Mouse (Mus musculus) ES-CJ7 (cell line): ENCODE results near the gene Dkk3.
"Not testable (repeated sequence)": the region's sequence is repeated elsewhere in the genome, so short reads cannot be mapped to it uniquely, and the experiment has no call there.

Experiments used
- DNase-seq: peaks from one replicate; pipeline ENCODE4 v3.0.0; 2011; ENCODE audit warnings: low read depth, low spot score

Gene Dkk3

DNA sequence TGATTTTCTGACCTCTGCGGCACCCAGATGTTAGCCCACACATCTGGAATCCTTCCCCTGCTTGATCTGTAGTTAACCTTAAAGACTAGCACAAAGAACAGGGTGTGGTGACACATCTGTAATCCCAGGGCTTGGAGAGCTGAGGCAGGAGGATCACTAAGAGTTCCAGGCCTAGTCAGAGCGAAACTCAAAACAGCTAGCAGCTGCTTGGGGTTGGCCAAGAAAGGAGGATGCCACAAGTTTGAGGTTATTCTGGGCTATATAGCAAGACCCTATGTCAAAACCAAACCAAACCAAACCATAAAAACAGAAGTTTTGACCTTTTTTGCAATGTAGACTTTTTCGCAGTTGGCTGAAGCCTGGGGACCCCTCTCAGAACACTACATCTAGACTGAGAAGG is 28.2 kb downstream of the Dkk3 start:
- peak; percentile 24 for DNase-seq

DNA sequence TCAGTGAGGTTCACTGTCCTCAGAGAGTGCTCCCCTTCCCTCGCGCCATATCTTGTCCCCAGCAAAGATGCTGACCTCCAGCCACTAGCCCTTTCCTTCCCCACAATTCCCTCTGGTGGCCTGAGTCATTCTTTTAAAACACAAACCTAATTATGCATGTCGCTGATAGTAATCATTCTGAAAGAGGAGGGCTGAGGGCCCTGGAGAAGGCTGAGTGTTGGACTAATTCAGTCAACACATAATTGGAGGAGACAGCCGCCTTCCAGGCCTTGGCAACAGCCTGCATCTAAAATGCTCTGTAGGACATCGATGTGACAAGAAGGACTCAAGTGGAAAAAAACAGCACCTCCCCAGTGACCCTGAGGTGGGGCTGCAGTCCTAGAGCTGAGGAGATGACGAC is 29.0 kb downstream of the Dkk3 start:
- DNase-seq = no peak

DNA sequence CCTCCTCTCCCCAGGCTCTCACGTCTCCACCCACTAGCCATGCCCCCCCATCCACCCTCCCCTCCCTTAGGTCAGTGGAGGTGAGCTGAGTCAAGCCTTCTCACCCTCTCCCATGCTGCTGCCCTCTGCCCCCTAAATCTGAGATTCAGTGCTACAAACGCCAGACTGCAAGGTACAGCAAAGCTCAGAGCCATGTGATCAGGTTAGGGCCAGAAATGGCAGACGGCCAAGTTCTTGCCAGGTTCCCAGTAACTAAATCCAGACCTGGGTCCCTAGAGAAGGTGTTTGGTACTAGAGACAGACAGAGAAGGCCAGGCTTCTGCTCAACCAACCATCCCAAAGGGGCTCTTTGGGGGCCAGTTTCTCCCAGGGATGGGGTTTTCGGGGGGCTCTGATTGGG is 30.0 kb downstream of the Dkk3 start:
- no peak for DNase-seq

DNA sequence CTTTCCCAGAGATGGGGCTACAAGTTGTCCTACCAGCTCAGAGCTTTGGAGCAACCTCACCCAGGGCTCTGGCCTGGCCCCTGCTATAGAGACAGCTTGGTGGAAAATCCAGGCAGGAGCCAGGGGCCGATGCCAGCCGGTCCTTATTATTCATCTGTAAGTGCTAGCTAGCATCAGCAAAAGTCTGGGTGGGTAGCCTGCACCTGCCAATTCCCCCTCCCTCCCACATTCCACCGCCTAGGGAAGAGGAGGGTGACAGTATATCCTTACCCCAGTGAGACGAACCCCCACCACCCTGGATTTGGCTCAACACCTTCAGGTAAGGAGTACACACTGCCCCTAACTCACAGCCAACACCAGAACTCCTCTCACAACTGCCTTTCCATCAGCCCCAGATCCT is 30.9 kb downstream of the Dkk3 start:
- no peak for DNase-seq

DNA sequence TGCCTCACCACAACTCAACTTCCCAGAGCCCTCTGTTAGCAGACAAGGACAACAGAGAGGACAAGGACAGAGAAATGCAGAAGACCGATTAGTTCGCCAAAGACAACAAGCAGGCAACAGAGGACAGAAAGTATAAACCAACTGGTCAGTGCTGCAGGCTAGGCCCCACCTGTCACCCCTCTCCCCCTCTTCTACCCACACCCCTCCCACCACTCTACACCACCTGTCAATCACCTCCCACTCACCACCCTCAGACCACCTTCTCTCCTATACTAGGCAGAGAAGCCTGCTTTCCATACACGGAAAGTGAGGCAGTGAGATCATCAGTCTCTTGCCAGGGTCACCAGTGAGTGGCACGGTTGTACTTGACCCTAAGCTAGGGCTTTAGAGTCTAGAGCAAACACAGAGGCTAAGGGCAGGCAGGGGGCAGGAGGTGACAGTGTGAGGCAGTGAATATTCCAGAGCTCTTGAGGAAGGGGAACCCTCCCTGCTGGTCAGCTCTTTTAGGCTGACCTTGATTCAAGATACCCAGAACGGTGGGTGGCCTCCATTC is 31.7 kb downstream of the Dkk3 start:
- no peak for DNase-seq

DNA sequence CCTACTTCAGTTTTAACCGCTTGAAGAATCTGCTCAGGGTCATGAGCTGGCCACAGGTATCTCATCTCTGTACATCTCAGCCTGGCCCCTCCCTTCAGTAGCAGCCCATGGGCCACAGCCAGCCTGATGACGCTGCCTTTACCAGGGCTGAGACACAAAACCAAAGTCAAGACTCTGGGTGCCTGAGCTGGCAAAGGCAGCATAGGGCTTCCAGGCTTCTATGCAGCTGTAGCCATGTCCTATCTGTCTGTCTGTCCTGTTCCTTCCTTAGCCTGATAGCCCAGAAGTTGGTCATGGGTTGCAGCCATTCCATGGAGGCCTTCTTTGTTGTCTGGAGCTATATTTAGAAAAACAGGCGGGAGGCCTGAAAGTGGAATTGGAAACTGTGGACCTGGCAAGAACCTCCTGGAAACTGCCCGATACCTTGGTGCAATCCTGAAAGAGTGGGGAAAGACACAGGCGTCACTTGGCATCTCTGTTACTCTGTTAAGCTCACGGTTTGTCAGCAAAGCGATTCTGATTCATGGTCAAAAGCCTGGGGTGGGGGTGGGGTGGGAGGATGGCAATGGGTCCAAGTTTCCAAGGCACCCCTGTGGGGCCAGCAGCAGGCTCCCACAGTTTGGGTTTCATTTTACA is 33.1 kb downstream of the Dkk3 start:
- no peak for DNase-seq

DNA sequence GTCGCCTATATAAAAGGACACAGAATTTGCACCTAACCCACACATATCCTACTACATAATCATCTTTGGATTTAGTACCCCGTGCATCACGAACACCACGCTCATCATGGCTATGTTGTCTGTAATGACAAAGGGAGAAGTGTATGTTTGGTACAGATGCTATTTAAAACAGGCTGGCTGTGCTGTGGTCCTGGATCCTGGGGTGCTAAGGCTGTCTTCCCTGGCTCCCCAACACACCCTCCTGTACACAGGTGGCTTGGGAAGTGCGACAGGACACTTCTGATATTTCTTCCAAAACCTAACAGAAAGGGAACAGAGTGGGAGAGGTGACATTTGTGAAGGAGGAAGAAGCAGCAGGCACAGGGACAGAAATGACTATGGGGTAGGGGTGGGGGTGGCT is 35.2 kb downstream of the Dkk3 start:
- DNase-seq = no peak

DNA sequence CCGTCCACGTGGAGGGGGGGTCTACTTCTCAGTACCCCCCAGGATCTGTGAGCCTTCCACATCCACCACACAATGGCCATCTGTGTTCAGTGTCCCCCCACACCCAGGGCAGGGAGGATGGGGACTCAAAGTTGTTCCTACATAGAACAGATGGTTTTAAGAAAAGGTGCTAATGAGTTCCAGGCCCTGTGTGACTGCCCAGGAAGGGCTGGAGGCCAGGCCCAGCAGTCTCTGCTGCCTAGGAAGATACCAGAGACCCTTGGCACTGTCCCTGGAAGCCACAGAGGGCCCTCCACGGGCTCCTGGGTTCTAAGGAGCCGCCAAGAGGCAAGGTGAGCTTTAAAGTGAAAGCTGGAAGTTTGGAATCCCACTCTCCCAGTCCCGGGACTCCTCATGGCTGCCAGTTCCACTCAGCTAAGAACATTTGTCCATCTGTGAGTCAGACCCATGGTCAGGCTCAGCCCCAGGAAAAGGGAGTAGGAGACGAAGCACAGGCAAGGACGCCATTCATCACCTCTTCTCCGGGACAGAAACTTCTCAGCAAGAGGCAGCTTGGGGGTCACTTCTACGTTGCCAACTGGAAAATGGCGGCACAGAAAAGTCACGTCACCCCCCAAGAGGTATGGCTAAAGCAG is 36.9 kb downstream of the Dkk3 start:
- no peak for DNase-seq

DNA sequence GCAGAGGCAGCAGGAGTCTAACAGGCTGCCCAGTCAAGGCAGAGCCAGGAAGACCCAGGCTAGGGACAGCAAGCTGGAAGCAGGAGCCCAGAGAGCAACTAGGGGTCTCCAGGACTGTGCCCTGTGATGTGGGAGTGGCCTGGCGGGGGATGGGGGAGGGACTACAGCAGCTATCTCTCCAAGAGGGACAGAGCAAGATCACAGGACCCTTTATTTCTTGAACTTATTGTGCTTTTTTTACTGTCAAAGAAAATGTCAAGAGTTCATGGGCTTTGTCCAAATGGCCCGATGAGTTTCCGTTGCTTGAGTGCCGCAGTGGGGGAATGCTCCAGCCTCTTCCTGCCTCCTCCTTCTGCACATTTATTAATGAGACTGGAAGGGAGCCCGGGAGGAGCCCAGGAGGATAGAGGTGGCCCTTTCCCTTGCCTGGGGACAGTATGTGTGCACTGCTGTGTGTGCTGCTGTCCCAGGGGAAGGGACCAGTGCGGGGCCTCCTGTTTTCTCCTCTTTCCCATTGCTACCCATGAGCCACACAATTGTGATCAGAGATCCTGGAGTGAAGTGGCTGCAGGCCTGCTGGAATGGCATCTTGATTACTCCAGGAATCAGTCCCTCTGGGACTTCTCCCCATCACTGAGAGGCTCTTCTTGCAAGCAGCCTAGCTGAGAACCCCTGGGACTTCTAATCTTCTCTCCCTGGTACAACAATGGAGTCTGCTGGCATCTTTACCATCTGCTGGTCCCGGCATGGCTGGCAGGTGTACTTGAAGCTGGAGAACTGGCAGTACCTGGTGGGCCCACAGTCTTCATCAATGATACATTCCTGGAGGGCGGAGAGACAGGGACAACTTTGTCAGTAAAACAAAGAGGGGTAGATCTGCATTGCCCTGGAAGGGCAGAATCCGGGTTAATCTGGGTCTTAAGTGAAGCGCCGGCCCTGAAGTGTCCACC is 37.7 kb downstream of the Dkk3 start:
- no peak for DNase-seq

DNA sequence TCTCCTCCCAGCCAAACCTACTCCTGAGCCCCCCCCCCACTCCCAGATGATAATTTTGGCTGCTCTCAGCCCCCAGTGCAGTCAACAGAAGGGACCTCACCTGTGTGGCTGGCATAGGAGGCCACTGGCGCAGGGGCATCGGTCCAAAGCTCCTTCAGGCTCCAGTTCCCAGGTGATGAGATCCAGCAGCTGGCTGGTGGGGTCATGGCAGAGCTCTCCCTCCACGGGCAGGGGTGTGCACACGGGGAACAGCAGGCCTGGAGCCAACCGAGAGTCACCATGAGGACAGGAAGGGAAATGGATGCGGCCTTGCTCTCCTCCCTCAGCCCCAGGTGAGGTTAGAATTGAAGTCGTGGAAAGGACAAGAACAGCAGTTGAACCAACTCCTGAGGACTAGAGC is 39.6 kb downstream of the Dkk3 start:
- no peak for DNase-seq

DNA sequence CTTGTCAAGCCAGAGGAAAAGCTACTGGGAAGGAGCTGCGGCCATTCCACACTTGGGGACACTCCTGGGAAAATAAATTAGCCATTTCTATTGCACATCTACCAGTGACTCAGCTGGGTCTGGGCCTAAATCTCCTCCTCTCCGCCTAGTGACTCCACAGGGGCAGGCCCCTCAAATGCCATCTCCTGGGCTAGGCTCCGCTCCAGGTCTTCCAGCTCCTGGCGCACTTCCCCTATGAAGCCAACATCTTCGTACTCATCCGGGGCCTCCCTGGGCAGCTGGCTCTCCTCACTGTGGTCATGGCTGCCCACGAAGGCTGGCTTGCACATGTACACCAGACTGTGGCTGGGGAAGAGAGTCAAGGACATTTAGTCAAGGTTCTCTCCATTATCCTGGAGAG is 40.8 kb downstream of the Dkk3 start:
- no peak for DNase-seq

DNA sequence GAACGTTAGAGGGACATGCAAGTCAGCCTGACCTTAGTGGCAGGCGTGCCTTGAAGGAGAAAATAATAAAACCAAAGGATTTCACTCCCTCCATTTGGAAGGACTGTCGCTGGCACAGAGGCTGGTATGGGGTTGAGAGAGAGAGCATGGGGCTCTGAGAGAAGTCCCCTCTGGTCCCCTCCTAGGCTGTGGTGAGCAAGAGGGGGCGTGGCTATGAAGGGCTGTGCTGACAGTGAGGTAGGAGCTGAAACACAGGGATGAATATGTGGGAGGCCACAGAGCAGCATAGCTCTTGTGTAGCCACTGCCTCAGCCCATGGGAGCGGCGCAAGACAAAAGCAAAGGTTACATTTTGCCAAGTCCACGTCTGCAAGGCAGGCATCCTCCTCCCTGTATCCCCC is 41.4 kb downstream of the Dkk3 start:
- no peak for DNase-seq

DNA sequence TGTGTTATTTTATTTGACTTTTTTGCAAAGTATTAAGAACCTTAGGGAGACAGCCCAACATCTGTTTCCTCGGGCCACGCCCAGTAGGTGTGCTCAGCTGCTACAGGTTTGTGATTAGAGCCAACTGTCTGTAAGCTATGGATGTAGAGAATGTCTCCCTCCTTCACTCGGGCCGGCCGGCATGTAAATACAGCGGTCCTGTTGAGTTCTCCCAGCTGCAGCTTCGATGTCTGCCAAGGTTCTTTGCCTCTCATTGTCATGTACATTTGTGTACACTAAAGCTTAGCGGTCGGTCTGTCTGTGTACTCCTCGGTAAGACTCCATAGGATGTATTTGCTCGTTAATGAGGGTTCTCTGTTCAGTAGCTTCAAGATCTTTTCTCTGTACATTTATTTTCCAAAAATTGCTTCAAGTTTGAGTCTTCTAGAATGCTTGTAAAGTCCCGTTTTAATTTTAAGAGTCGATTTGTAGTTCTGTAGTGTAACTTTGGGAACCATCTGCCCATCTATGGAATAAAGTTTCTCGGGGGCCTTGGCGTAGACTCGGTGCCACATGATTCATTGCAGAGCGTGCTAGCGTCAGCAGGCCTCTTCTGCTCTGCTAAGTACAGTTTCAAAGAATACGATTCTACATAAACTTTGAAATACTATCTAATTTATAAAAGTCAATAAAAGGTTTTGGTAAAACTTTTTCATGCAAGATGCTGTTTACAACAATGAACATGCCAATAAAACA is 48.1 kb downstream of the Dkk3 start:
- DNase-seq = peak; percentile 66

DNA sequence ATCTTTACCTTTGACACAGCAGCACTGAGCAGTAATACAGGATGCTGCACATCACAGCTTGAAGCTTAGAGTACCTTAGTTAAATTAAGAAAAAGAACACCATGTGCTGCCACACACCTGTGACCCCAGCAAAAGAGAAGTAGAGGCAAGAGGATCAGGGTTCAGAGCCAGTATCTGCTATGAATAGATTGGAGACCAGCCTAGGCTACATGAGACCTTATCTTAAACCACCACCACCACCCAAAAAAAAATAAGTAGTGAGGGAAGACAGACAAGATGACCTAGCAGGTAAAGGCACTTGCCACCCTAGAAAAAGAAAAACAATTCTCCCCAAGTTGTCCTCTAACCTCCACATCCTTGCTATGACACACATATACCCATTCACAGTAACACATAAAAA is 50.1 kb downstream of the Dkk3 start:
- DNase-seq = no peak

DNA sequence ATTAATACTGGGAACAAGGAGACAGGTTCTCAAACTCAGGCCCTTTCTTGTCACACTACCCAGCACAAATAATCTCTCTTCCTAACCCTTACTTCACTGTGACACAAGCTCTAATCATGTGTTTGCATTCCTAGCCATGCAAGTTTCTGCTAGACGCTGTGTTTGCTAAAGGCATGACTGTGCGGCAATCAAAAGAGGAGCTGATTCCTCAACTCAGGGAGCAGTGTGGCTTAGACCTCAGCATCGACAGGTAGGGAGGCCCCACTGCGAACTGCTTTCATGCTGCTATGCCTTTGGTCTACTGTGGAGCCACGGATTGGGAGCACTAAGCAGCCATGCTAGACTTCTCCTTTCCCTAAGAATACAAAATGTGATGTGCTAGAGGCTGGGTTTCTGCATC is 55.0 kb downstream of the Dkk3 start:
- no peak for DNase-seq

DNA sequence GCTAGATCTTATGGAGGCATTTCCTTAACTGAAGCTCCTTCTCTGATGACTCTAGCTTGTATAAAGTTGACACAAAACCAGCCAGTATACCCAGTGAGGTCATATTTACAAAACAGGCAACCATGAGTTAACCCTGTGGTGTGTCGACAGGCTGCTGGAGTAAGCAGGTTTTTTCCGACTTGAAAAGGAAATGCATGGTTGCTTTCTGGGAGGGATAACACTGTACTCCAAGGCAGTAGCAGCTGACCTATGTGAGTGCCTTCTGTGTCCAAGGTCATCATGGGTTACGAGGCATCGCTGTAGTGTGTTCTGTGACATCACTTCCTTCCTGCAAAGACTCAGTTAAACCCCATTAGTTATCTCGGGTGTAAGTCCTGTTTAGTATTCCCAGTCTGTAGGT is 55.9 kb downstream of the Dkk3 start:
- DNase-seq = no peak

DNA sequence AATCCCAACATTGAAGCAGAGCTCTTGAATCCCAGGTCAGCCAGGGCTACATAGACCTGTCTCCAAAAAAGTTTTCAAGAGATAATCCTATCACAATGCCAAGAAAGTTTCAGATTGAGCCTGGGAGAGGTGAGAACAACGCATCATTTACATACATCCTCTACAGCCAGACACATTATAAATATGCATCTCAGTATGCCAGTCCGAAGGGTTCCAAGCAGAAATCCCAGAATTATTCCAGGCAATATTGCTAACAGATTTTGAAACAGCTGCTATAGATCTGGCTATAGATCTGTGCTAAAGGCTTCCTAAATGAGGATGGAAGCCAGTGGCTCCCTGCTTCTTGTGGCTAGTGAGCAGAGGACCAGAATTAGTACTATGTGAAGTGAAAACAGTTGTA is 58.0 kb downstream of the Dkk3 start:
- DNase-seq = no peak

DNA sequence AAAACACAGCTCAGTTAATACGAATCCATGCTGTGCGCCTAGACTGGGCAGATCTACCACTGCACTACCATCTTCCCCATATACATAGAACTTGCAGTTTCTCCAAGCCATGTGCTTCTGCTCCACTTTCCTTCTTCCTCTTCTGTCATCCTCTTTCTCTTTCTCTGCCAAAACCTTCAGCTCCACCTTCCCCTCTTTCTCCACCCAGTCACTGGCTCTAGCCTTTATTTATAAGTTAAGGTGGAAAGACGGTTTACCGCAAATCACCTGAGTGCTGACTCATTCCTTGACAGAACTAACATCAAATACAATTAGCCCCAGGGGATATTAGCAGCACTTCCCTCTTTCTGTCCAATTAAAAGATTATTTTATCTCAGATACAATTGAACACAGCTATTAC is 63.9 kb downstream of the Dkk3 start:
- DNase-seq = not testable (repeated sequence)

DNA sequence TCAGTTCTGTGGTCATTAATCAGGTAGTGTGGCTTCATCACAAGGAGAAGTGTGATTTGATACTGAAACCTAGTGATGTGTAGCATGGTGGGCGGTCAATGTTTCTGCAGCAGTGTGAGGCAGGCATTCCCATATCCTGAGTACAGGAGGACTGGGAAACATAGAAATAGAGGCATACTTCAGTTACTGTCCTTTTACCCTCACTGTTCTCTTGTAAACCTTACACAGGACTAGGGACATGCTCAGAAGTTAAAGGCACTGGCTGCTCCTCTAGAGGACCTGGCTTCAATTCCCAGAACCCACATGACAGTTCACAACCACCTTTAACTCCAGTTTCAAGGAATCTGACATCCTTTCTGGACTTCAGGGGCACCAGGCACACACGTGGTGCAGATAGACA is 72.7 kb downstream of the Dkk3 start:
- no peak for DNase-seq

DNA sequence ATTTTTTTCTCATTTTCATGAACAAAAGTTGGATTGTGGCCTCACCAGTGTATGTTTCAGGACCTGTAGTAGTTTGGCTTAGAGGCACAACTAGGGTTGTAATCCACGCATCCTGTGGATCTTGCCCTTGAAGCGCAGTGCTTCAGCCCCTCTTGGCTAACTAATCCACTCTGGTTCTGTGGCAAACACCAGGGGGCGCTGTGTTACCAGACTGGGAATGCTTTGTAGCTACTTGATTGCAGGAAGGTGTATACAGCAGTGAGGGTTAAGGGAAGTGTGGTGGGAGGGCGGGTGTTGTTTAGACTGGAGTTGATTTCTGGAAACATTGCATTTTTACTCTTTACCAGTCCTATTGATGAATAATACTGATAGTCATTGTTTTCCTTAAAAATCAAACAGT is 73.8 kb downstream of the Dkk3 start:
- DNase-seq = peak; percentile 81

DNA sequence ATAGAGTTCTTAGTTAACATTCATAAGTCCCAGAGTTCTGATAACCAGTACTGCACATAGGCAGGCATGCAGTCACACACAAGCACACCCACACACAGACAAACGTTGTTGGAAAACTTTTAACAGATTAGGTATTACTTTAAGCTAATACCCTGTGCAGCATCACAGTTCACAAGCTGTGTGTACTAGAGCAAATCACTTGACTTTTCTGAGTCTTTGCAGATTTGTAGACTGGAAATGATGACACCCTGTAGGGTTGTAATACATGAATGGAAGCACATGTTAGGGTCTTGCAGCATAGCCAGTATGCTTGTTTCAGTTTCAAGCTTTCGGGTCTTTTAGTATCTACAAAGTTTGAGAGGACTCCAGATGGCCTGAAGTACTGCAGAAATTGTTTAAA is 74.6 kb downstream of the Dkk3 start:
- no peak for DNase-seq

DNA sequence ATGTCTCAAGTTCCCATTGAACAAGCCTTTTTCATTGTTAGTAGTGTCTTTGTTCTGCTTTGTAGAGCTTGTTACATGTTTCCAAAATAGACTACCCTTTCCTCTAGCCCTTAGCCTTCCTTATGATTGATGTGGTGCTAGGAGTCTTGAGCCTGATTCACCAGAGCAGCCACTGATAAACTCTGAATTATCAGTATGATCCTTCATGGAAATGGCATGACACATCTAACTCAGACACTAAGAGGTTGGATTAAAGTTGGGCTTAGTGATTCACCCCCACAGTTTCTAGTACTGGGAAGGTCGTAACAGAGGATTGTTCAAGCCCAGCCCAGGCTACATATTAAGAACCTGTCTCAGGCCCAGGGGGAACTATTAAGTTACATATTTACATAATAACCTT is 76.2 kb downstream of the Dkk3 start:
- DNase-seq = no peak
